Mouse (Mus musculus) MEL (cell line): ENCODE data around the gene Chd6. TPM values are rescaled to one million over a fixed set of nuclear protein-coding genes. Genes with fewer than 3 reads are reported as not detected.

Experiments
- DNase-seq: peaks from one replicate; pipeline ENCODE4 v3.0.0; 2011; ENCODE audit warnings: low read depth, low spot score
- H3K27ac ChIP-seq: 2 replicates; pipeline ENCODE4 v1.5.1; 2012; ENCODE audit warnings: low read depth, mild to moderate bottlenecking, control low read depth, low read length, moderate library complexity; ENCODE audit not compliant: control insufficient read depth
- H3K27me3 ChIP-seq, 2 experiments: fragments of 150-350 bp in 1 of 2; sonication (generic) in 1 of 2; 2 replicates each; pipeline ENCODE4 v1.6.1; 2012; ENCODE audit warnings: low read length in 2 of 2, mild to moderate bottlenecking in 2 of 2, improper control_type of control experiment in 1 of 2, moderate library complexity in 1 of 2; ENCODE audit not compliant: insufficient read depth in 2 of 2, control insufficient read depth in 1 of 2
- H3K36me3 ChIP-seq, 2 experiments: 2 replicates each; pipeline ENCODE4 v1.6.1; 2012 to 2014; ENCODE audit warnings: low read length in 2 of 2, improper control_type of control experiment in 1 of 2, inconsistent platforms in 1 of 2, mild to moderate bottlenecking in 1 of 2; ENCODE audit not compliant: insufficient read depth in 2 of 2, control insufficient read depth in 1 of 2
- H3K4me1 ChIP-seq, 2 experiments: fragments of 150-350 bp in 1 of 2; sonication (generic) in 1 of 2; 2 replicates each; pipeline ENCODE4 v1.6.1; 2012; ENCODE audit warnings: low read length in 2 of 2, improper control_type of control experiment in 1 of 2, mild to moderate bottlenecking in 1 of 2; ENCODE audit not compliant: insufficient read depth in 2 of 2, control insufficient read depth in 1 of 2
- H3K4me3 ChIP-seq, 2 experiments: fragments of 150-350 bp in 1 of 2; sonication (generic) in 1 of 2; 2 replicates each; pipeline ENCODE4 v1.5.1; 2012; ENCODE audit warnings: low read depth in 2 of 2, low read length in 2 of 2, mild to moderate bottlenecking in 2 of 2, moderate library complexity in 2 of 2, control low read depth in 1 of 2, improper control_type of control experiment in 1 of 2; ENCODE audit not compliant: control insufficient read depth in 1 of 2, insufficient read depth in 1 of 2
- H3K79me2 ChIP-seq: 2 replicates; pipeline ENCODE4 v1.6.1; 2012; ENCODE audit warnings: mild to moderate bottlenecking, low read length, moderate library complexity; ENCODE audit not compliant: control insufficient read depth, poor library complexity, insufficient read depth
- H3K9ac ChIP-seq: 2 replicates; pipeline ENCODE4 v1.6.1; 2012; ENCODE audit warnings: low read depth, mild to moderate bottlenecking, control low read depth, low read length, moderate library complexity; ENCODE audit not compliant: control insufficient read depth, poor library complexity, severe bottlenecking
- H3K9me3 ChIP-seq: fragments of 150-350 bp; sonication (generic); replicated peaks from 2 replicates; pipeline ENCODE4 v1.6.1; 2012; ENCODE audit warnings: mild to moderate bottlenecking, low read length, improper control_type of control experiment, moderate library complexity; ENCODE audit not compliant: insufficient read depth
- CHD1 ChIP-seq: IDR thresholded peaks from 2 replicates; pipeline ENCODE4 v1.6.1; 2012; ENCODE audit warnings: low read depth, mild to moderate bottlenecking, inconsistent platforms, low read length, improper control_type of control experiment
- CHD2 ChIP-seq: IDR thresholded peaks from 2 replicates; pipeline ENCODE4 v1.6.1; 2011; ENCODE audit warnings: low read length, improper control_type of control experiment
- CTCF ChIP-seq, 3 experiments: IDR thresholded peaks in 2 of 3; conservative IDR thresholded peaks in 1 of 3; 2 replicates each; pipeline ENCODE4 v1.5.1; 2011 to 2012; ENCODE audit warnings: low read length in 3 of 3, low read depth in 2 of 3, mild to moderate bottlenecking in 2 of 3, improper control_type of control experiment in 1 of 3, inconsistent platforms in 1 of 3, mixed read lengths in 1 of 3, moderate library complexity in 1 of 3; ENCODE audit not compliant: control insufficient read depth in 1 of 3, insufficient read depth in 1 of 3, poor library complexity in 1 of 3, severe bottlenecking in 1 of 3
- E2F4 ChIP-seq: IDR thresholded peaks from 2 replicates; pipeline ENCODE4 v1.6.1; 2011; ENCODE audit warnings: low read depth, low read length, improper control_type of control experiment, borderline replicate concordance
- ELF1 ChIP-seq: IDR thresholded peaks from 2 replicates; pipeline ENCODE4 v1.6.1; 2014; ENCODE audit warnings: low read depth, mild to moderate bottlenecking, inconsistent platforms, low read length, improper control_type of control experiment, moderate library complexity
- MAFK ChIP-seq: IDR thresholded peaks from 2 replicates; pipeline ENCODE4 v1.6.1; 2011; ENCODE audit warnings: low read depth, mild to moderate bottlenecking, low read length, improper control_type of control experiment, borderline replicate concordance
- MAZ ChIP-seq: IDR thresholded peaks from 2 replicates; pipeline ENCODE4 v1.6.1; 2012; ENCODE audit warnings: low read depth, mild to moderate bottlenecking, inconsistent platforms, low read length, improper control_type of control experiment
- MEF2A ChIP-seq: IDR thresholded peaks from 2 replicates; pipeline ENCODE4 v1.6.1; 2014; ENCODE audit warnings: low read depth, mild to moderate bottlenecking, inconsistent platforms, low read length, improper control_type of control experiment; ENCODE audit not compliant: poor library complexity, insufficient replicate concordance, severe bottlenecking; ENCODE audit errors: extremely low read depth
- MXI1 ChIP-seq: IDR thresholded peaks from 2 replicates; pipeline ENCODE4 v1.6.1; 2011; ENCODE audit warnings: mild to moderate bottlenecking, low read depth, low read length, improper control_type of control experiment
- MYB ChIP-seq: IDR thresholded peaks from 2 replicates; pipeline ENCODE4 v1.6.1; 2011; ENCODE audit warnings: mild to moderate bottlenecking, low read depth, low read length, improper control_type of control experiment
- NELFE ChIP-seq: IDR thresholded peaks from 2 replicates; pipeline ENCODE4 v1.6.1; 2011; ENCODE audit warnings: low read depth, low read length, improper control_type of control experiment
- NRF1 ChIP-seq: IDR thresholded peaks from 2 replicates; pipeline ENCODE4 v1.6.1; 2014; ENCODE audit warnings: low read depth, mild to moderate bottlenecking, inconsistent platforms, low read length, improper control_type of control experiment, moderate library complexity; ENCODE audit not compliant: poor library complexity, insufficient read depth, severe bottlenecking
- POLR2A ChIP-seq, 2 experiments: IDR thresholded peaks; 2 replicates each; pipeline ENCODE4 v1.6.1; 2011 to 2012; ENCODE audit warnings: low read length in 2 of 2, mild to moderate bottlenecking in 2 of 2, control low read depth in 1 of 2, improper control_type of control experiment in 1 of 2, low read depth in 1 of 2, moderate library complexity in 1 of 2; ENCODE audit not compliant: control insufficient read depth in 1 of 2, insufficient read depth in 1 of 2, poor library complexity in 1 of 2
- RCOR1 ChIP-seq: IDR thresholded peaks from 2 replicates; pipeline ENCODE4 v1.6.1; 2012; ENCODE audit warnings: low read depth, mild to moderate bottlenecking, inconsistent platforms, low read length, improper control_type of control experiment
- TCF12 ChIP-seq: IDR thresholded peaks from 2 replicates; pipeline ENCODE4 v1.6.1; 2014; ENCODE audit warnings: low read depth, mild to moderate bottlenecking, inconsistent platforms, low read length, improper control_type of control experiment, moderate library complexity
- ZC3H11A ChIP-seq: IDR thresholded peaks from 2 replicates; pipeline ENCODE4 v1.6.1; 2012; ENCODE audit warnings: low read depth, mild to moderate bottlenecking, inconsistent platforms, low read length, improper control_type of control experiment
- ZMIZ1 ChIP-seq: IDR thresholded peaks from 2 replicates; pipeline ENCODE4 v1.6.1; 2012; ENCODE audit warnings: low read depth, mild to moderate bottlenecking, inconsistent platforms, low read length, improper control_type of control experiment, moderate library complexity
- ZNF384 ChIP-seq: IDR thresholded peaks from 2 replicates; pipeline ENCODE4 v1.6.1; 2012; ENCODE audit warnings: low read depth, mild to moderate bottlenecking, inconsistent platforms, low read length, improper control_type of control experiment
- polyA plus RNA-seq, 2 experiments: library from polyadenylated mRNA; stranded (reverse) in 1 of 2; unstranded in 1 of 2; fragments of >175 nt in 1 of 2; fragments of >200 nt in 1 of 2; gene quantifications; 2 replicates each; pipeline versions ENCODE4 v1.2.1 to v1.2.4; 2012; ENCODE audit warnings: low replicate concordance in 2 of 2, low read depth in 1 of 2; ENCODE audit not compliant: insufficient read length in 2 of 2, insufficient read depth in 1 of 2, missing spikeins in 1 of 2
- total RNA-seq: library from RNA; depleted of rRNA; stranded (reverse); fragments of 300-350 nt; gene quantifications from 2 replicates; pipeline ENCODE4 v1.2.3, GENCODE M21; 2012

Chd6 gene
- total and polyA plus RNA-seq, 3 experiments = 9.7 to 200 (median 15.4) TPM

DNA sequence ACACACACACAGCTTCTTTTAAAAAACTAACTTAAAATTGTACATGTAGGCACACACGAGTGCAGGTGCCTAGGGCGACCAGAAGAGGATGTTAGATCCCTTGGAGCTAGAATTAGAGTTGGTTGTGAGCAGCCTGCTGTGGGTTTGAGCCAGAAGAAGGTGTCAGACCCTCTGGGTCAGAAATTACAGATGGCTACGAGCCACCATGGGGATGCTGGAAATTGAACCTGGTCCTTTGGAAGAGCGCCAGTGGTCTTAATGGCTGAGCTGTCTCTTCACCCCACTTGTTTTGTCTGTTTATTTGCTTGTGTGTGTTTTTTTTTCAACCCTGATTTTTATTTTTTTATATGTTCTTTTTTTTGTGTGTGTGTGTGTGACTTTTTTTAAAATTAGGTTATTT, 174.4 kb downstream of the Chd6 start:
- H3K4me3 ChIP-seq = no peak overlapping the region
- no peak for DNase-seq
- no peaks in the 10 kb centered on the region for H3K36me3 ChIP-seq
- H3K9ac ChIP-seq = no peak overlapping the region
- H3K27me3 ChIP-seq = no peaks in the 10 kb centered on the region
- H3K27ac ChIP-seq = no peak overlapping the region
- no peaks in the 10 kb centered on the region for H3K79me2 ChIP-seq
- H3K4me1 ChIP-seq = no peaks in the 10 kb centered on the region
- H3K9me3 ChIP-seq = no peaks in the 10 kb centered on the region
- TF ChIP-seq MXI1 (no peak), ZMIZ1 (no peak), MAFK (no peak), E2F4 (no peak), ZC3H11A (no peak), ELF1 (no peak), POLR2A (IDR thresholded peaks at IDR 0.05; ENCODE audit: control insufficient read depth in 1 of 2, insufficient read depth in 1 of 2, low read depth in 1 of 2, low read length in 2 of 2, poor library complexity in 1 of 2) (no peak), ZNF384 (no peak), TCF12 (no peak), CHD2 (no peak), NELFE (no peak), RCOR1 (no peak), MYB (no peak), MEF2A (no peak), CHD1 (no peak), NRF1 (no peak)
- TF ChIP-seq, all 39 proteins: peak for 0

DNA sequence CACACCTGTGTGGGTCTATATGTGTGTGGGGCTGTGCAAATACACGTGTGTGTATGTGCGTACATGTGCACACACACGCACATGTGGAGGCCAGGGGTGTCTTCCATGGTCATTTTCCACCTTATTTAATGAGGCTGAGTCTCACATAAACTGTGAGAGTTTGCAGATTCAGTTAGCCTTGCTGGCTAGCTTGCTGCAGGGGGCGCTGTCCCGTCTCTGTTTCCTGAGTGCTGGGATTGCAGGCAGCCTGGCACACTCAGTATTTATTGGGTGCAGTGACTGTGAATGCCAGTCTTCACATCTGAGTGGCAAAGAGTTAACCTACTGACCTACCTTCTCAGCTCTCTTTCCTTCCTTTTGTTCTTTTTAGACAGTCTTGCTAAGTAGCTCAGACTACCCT, 175.0 kb downstream of the Chd6 start:
- no peak overlapping the region for H3K27ac ChIP-seq
- no peak overlapping the region for H3K4me3 ChIP-seq
- H3K27me3 ChIP-seq = no peaks in the 10 kb centered on the region
- DNase-seq = no peak
- no peak overlapping the region for H3K9ac ChIP-seq
- H3K36me3 ChIP-seq = no peaks in the 10 kb centered on the region
- H3K4me1 ChIP-seq = no peaks in the 10 kb centered on the region
- no peaks in the 10 kb centered on the region for H3K9me3 ChIP-seq
- no peaks in the 10 kb centered on the region for H3K79me2 ChIP-seq
- TF ChIP-seq MAZ (no peak), CTCF (IDR thresholded peaks at IDR 0.05 in 2 of 3, conservative IDR thresholded peaks at IDR 0.05 in 1 of 3; ENCODE audit: control insufficient read depth in 1 of 3, insufficient read depth in 1 of 3, low read depth in 2 of 3, low read length in 3 of 3, poor library complexity in 1 of 3, severe bottlenecking in 1 of 3) (peak in 2 of 3 experiments; percentile 22 to 36; a peak in 3 of 6 replicates)
